Mouse (Mus musculus): ENCODE measurements around the gene Tex22.
A peak's percentile ranks its signal among the peaks of the same experiment; 100 is the strongest.

Gene Tex22

GRCm38 (mm10) chr12:113051628-113052403 is 22.5 kb upstream of the Tex22 start:
- no peak for DNase-seq (ENCODE audit: extremely low read depth, insufficient read length, low spot score)

- DNase-seq (ENCODE audit: extremely low read depth, insufficient read length, low spot score) = no peak
Measured at GRCm38 (mm10) chr12:113056089-113056488, 18.2 kb upstream of the Tex22 start.

GRCm38 (mm10) chr12:113060178-113060577 is 14.1 kb upstream of the Tex22 start:
- no peak for DNase-seq (ENCODE audit: extremely low read depth, insufficient read length, low spot score)

GRCm38 (mm10) chr12:113061606-113062005 is 12.7 kb upstream of the Tex22 start:
- DNase-seq (ENCODE audit: extremely low read depth, insufficient read length, low spot score) = no peak

GRCm38 (mm10) chr12:113062201-113062600 is 12.1 kb upstream of the Tex22 start:
- DNase-seq (ENCODE audit: extremely low read depth, insufficient read length, low spot score) = no peak

- DNase-seq (ENCODE audit: extremely low read depth, insufficient read length, low spot score) = no peak
Measured at GRCm38 (mm10) chr12:113063700-113064099, 10.6 kb upstream of the Tex22 start.

GRCm38 (mm10) chr12:113068002-113068401 is 6.3 kb upstream of the Tex22 start:
- DNase-seq (ENCODE audit: extremely low read depth, insufficient read length, low spot score) = no peak

GRCm38 (mm10) chr12:113069389-113069788 is 4.9 kb upstream of the Tex22 start:
- DNase-seq (ENCODE audit: extremely low read depth, insufficient read length, low spot score) = no peak

GRCm38 (mm10) chr12:113071321-113071720 is 3.0 kb upstream of the Tex22 start:
- DNase-seq (ENCODE audit: extremely low read depth, insufficient read length, low spot score) = no peak

- DNase-seq (ENCODE audit: extremely low read depth, insufficient read length, low spot score) = no peak
Measured at GRCm38 (mm10) chr12:113071827-113072226, 2.5 kb upstream of the Tex22 start.

- DNase-seq (ENCODE audit: extremely low read depth, insufficient read length, low spot score) = no peak
Measured at GRCm38 (mm10) chr12:113073420-113074328, 628 bp upstream of the Tex22 start.

GRCm38 (mm10) chr12:113075063-113075454 is 757 bp downstream of the Tex22 start:
- peak; percentile 63 for DNase-seq (ENCODE audit: extremely low read depth, insufficient read length, low spot score)

- no peak for DNase-seq (ENCODE audit: extremely low read depth, insufficient read length, low spot score)
Measured at GRCm38 (mm10) chr12:113075486-113075885, 1.2 kb downstream of the Tex22 start.

GRCm38 (mm10) chr12:113087276-113087675 is 13.0 kb downstream of the Tex22 start:
- DNase-seq (ENCODE audit: extremely low read depth, insufficient read length, low spot score) = no peak

GRCm38 (mm10) chr12:113088026-113088425 is 13.7 kb downstream of the Tex22 start:
- no peak for DNase-seq (ENCODE audit: extremely low read depth, insufficient read length, low spot score)

GRCm38 (mm10) chr12:113089107-113089506 is 14.8 kb downstream of the Tex22 start:
- DNase-seq (ENCODE audit: extremely low read depth, insufficient read length, low spot score) = no peak

GRCm38 (mm10) chr12:113090053-113090452 is 15.8 kb downstream of the Tex22 start:
- DNase-seq (ENCODE audit: extremely low read depth, insufficient read length, low spot score) = no peak

GRCm38 (mm10) chr12:113097040-113097439 is 22.7 kb downstream of the Tex22 start:
- no peak for DNase-seq (ENCODE audit: extremely low read depth, insufficient read length, low spot score)

- DNase-seq (ENCODE audit: extremely low read depth, insufficient read length, low spot score) = peak; percentile 48
Measured at GRCm38 (mm10) chr12:113097749-113098281, 23.5 kb downstream of the Tex22 start, which contains the start of gene Mta1. TSS of gene Mta1 (plus strand) at chr12:113098278.

- DNase-seq (ENCODE audit: extremely low read depth, insufficient read length, low spot score) = peak; percentile 59
Measured at GRCm38 (mm10) chr12:113098530-113099151, 24.3 kb downstream of the Tex22 start.
